Mouse (Mus musculus): Measurements from ENCODE around the gene Phc2. TPM values are rescaled to one million over a fixed set of nuclear protein-coding genes. Genes with fewer than 3 reads are reported as not detected.
A peak's percentile ranks its signal among the peaks of the same experiment; 100 is the strongest.

Gene Phc2
- polyA plus RNA-seq, 1 experiment from 2014 or later: 18.9 TPM

DNA sequence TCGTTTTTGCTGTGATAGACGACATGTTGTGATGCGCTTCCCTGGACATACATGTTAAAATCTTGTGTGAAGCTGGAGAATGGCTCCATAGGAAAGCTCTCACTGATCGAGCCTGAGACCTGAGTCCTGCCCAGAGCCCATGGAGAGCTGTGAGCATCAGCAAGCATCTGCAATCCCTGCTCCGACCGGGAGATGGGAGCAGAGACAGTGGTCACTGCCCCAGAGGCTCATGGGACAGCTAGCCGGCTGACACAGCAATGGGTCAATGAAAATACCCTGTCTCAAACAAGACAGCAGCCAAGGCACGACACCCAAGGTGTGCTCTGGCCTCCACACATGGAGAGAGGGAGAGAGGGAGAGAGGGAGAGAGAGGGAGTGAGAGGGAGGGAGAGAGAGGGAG is 26.6 kb downstream of the Phc2 start:
- WGBS: 53% methylated on average over 8 of the region's 8 CpGs
- Histone ChIP-seq H3K4me3 (ENCODE audit: low read length) (no peak overlapping the region), H3K36me3 (ENCODE audit: control insufficient read depth, insufficient read depth, low read length) (no peaks in the 10 kb centered on the region), H3K4me1 (replicated peaks; ENCODE audit: control insufficient read depth, insufficient read depth, low read length) (peaks cover 16% of the 10 kb centered on the region; the same call in 1 of the 2 replicates), H3K9ac (ENCODE audit: low read length) (no peak overlapping the region), H3K4me2 (ENCODE audit: low read depth, low read length) (no peak overlapping the region), H3K9me3 (ENCODE audit: control insufficient read depth, low read length) (no peaks in the 10 kb centered on the region), H3K27ac (ENCODE audit: low read length) (no peak overlapping the region), H3K27me3 (ENCODE audit: control insufficient read depth, insufficient read depth, low read depth, low read length) (no peaks in the 10 kb centered on the region)
- ATAC-seq (ENCODE audit: low read depth): no peak

DNA sequence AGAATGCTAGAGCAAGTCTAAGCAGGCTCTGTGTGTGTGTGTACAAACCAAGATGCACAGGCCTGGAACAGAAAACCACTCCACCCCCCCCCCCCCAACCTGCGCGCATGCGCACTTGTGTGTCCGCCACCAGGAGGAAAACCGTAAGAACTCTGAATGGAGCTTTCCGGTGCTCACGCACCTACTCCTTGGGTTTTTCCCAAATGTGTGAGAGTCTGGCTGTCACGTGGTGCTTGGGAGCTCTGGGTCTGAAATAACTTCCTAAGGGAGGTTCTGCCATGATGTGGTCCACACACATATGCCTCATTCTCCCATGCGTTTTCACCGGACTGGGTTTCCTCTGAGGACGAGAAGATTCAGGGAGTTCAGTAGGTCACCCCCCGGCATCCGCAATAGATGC is 27.8 kb downstream of the Phc2 start:
- ATAC-seq (ENCODE audit: low read depth): no peak
- 90% methylated on average over 13 of the region's 13 CpGs for WGBS
- Histone ChIP-seq H3K4me2 (ENCODE audit: low read depth, low read length) (no peak overlapping the region), H3K4me3 (ENCODE audit: low read length) (no peak overlapping the region), H3K9ac (ENCODE audit: low read length) (no peak overlapping the region), H3K9me3 (ENCODE audit: control insufficient read depth, low read length) (no peaks in the 10 kb centered on the region), H3K36me3 (ENCODE audit: control insufficient read depth, insufficient read depth, low read length) (no peaks in the 10 kb centered on the region), H3K4me1 (replicated peaks; ENCODE audit: control insufficient read depth, insufficient read depth, low read length) (peaks cover 16% of the 10 kb centered on the region; the same call in 1 of the 2 replicates), H3K27me3 (ENCODE audit: control insufficient read depth, insufficient read depth, low read depth, low read length) (no peaks in the 10 kb centered on the region), H3K27ac (ENCODE audit: low read length) (no peak overlapping the region)

DNA sequence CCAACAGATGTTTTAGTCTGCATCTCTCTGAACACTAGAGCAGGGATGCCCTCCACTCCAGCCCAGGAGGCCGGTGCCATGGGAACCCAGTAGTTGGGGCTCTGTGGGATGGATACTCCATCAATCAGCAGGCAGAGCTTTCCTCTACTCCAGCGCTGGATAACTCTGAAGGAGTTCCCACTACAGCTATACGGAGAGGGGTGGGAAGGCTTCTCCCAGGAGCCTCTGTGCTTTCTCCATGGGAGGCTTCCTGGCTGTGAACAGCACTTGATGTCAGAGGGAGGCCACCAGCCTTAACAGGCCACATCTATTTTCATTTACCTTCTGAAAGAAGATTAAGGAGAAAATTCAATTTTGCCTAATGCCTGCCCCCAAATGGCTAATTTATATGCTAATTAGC is 29.2 kb downstream of the Phc2 start:
- no peak overlapping the region for H3K4me2 ChIP-seq (ENCODE audit: low read depth, low read length)
- H3K27ac ChIP-seq (ENCODE audit: low read length): no peak overlapping the region
- peaks cover 15% of the 10 kb centered on the region; the same call in 1 of the 2 replicates for H3K4me1 ChIP-seq (replicated peaks; ENCODE audit: control insufficient read depth, insufficient read depth, low read length)
- WGBS: 42% methylated on average over 3 of the region's 3 CpGs
- no peaks in the 10 kb centered on the region for H3K9me3 ChIP-seq (ENCODE audit: control insufficient read depth, low read length)
- H3K27me3 ChIP-seq (ENCODE audit: control insufficient read depth, insufficient read depth, low read depth, low read length): no peaks in the 10 kb centered on the region
- H3K4me3 ChIP-seq (ENCODE audit: low read length): no peak overlapping the region
- H3K36me3 ChIP-seq (ENCODE audit: control insufficient read depth, insufficient read depth, low read length): no peaks in the 10 kb centered on the region
- H3K9ac ChIP-seq (ENCODE audit: low read length): no peak overlapping the region
- ATAC-seq (ENCODE audit: low read depth): no peak

DNA sequence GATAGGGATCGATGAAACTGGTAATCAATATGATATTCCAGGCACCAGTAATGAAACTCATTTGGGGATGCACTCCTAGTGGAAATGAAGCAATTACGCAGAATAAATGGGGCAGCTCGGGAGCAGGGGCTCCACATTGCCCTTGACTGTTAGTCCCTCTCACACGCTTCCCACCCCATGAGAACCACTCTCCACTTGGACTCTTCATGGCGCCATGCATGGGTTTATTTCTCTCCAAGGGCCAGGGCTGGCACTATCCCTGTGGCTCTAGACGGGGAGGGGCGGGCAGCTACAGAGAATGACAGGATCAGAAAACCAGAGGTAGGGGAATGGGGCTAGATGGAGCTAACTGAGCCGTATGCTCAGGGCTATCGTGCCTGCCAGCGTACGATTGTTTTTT is 29.6 kb downstream of the Phc2 start:
- no peak overlapping the region for H3K4me3 ChIP-seq (ENCODE audit: low read length)
- no peaks in the 10 kb centered on the region for H3K9me3 ChIP-seq (ENCODE audit: control insufficient read depth, low read length)
- no peaks in the 10 kb centered on the region for H3K36me3 ChIP-seq (ENCODE audit: control insufficient read depth, insufficient read depth, low read length)
- peaks cover 16% of the 10 kb centered on the region; the same call in 1 of the 2 replicates for H3K4me1 ChIP-seq (replicated peaks; ENCODE audit: control insufficient read depth, insufficient read depth, low read length)
- WGBS: 85% methylated on average over 11 of the region's 11 CpGs
- no peak overlapping the region for H3K9ac ChIP-seq (ENCODE audit: low read length)
- no peak overlapping the region for H3K27ac ChIP-seq (ENCODE audit: low read length)
- H3K4me2 ChIP-seq (ENCODE audit: low read depth, low read length): no peak overlapping the region
- no peak for ATAC-seq (ENCODE audit: low read depth)
- no peaks in the 10 kb centered on the region for H3K27me3 ChIP-seq (ENCODE audit: control insufficient read depth, insufficient read depth, low read depth, low read length)

DNA sequence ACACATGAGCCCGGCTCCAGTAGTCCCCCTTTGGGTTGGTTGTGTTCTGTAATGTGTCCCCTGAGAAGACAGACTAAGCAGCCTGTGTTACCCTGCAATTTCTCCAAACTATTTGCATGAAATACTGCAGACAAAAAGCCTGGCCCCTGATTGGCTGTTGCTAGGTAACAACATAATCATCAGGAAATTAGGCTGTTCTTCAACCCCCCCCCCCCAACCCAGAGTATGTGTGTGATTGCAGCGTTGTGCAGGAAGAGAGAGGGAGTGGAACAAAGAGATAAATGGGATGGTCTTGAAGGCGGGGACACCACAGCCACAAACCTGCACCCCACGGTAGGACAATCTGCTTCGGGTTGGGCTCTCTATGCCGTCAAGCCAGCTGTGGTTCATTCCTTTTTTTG is 34.0 kb downstream of the Phc2 start:
- Histone ChIP-seq H3K9ac (ENCODE audit: low read length) (no peak overlapping the region), H3K4me1 (replicated peaks; ENCODE audit: control insufficient read depth, insufficient read depth, low read length) (peaks cover 50% of the 10 kb centered on the region), H3K9me3 (ENCODE audit: control insufficient read depth, low read length) (no peaks in the 10 kb centered on the region), H3K4me2 (ENCODE audit: low read depth, low read length) (no peak overlapping the region), H3K36me3 (ENCODE audit: control insufficient read depth, insufficient read depth, low read length) (no peaks in the 10 kb centered on the region), H3K4me3 (ENCODE audit: low read length) (no peak overlapping the region), H3K27ac (ENCODE audit: low read length) (no peak overlapping the region), H3K27me3 (ENCODE audit: control insufficient read depth, insufficient read depth, low read depth, low read length) (no peaks in the 10 kb centered on the region)
- no peak for ATAC-seq (ENCODE audit: low read depth)
- WGBS: 45% methylated on average over 6 of the region's 6 CpGs

DNA sequence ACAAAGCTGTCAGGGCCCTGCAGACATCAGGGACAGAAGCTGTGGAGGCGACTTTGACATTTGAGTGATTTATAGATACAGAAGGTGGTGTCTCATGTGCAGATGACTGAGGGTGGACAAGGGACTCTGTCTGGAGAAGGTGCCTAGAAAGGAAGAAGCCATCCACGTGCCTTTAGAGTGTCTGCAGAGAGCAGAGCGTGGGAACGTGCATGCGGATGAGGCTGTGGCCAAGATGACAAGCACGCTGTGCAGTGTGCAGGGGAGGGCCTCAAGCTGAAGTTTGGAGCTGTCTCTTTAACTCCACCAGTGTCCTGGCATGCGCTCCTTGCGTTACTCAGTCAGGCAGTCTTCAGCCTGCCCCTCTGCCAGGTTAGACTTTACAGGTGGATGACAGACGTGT is 34.5 kb downstream of the Phc2 start:
- ATAC-seq (ENCODE audit: low read depth): peak; percentile 43; the same call in 1 of the 2 replicates
- H3K4me3 ChIP-seq (ENCODE audit: low read length): no peak overlapping the region
- 57% methylated on average over 9 of the region's 9 CpGs for WGBS
- no peaks in the 10 kb centered on the region for H3K27me3 ChIP-seq (ENCODE audit: control insufficient read depth, insufficient read depth, low read depth, low read length)
- H3K36me3 ChIP-seq (ENCODE audit: control insufficient read depth, insufficient read depth, low read length): no peaks in the 10 kb centered on the region
- no peak overlapping the region for H3K9ac ChIP-seq (ENCODE audit: low read length)
- no peak overlapping the region for H3K27ac ChIP-seq (ENCODE audit: low read length)
- peaks cover 54% of the 10 kb centered on the region for H3K4me1 ChIP-seq (replicated peaks; ENCODE audit: control insufficient read depth, insufficient read depth, low read length)
- no peak overlapping the region for H3K4me2 ChIP-seq (ENCODE audit: low read depth, low read length)
- H3K9me3 ChIP-seq (ENCODE audit: control insufficient read depth, low read length): no peaks in the 10 kb centered on the region

DNA sequence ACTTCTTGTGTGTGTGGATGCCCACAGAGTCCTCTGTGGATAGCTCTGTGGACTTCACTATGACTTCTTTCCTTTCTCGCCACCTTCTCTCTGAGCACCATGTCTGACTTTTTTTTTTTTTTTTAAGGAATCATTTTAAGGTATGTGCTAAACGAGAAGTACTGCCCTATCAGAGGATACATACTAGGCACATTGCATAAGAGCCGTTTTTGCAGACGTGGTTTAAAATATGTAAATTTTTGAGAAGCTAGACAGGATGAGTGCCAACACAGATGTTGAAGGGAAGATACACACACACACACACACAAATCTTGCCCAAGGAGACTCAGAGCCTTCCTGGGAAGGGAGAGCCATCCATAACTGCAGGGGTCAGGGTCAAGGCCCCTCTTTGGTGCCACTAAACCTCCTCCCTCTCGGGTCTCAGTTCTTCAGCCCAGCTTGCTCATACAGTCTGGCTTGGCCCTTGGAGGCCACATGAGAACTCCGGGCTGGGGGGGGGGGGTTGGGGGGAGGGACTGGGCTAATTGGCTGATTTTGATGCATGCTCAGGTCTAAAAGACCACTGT is 35.3 kb downstream of the Phc2 start:
- H3K27ac ChIP-seq (ENCODE audit: low read length): no peak overlapping the region
- no peak overlapping the region for H3K9ac ChIP-seq (ENCODE audit: low read length)
- 38% methylated on average over 6 of the region's 6 CpGs for WGBS
- ATAC-seq (ENCODE audit: low read depth): no peak
- no peaks in the 10 kb centered on the region for H3K27me3 ChIP-seq (ENCODE audit: control insufficient read depth, insufficient read depth, low read depth, low read length)
- no peak overlapping the region for H3K4me3 ChIP-seq (ENCODE audit: low read length)
- H3K4me1 ChIP-seq (replicated peaks; ENCODE audit: control insufficient read depth, insufficient read depth, low read length): peaks cover 62% of the 10 kb centered on the region
- H3K9me3 ChIP-seq (ENCODE audit: control insufficient read depth, low read length): no peaks in the 10 kb centered on the region
- H3K36me3 ChIP-seq (ENCODE audit: control insufficient read depth, insufficient read depth, low read length): no peaks in the 10 kb centered on the region
- no peak overlapping the region for H3K4me2 ChIP-seq (ENCODE audit: low read depth, low read length)

DNA sequence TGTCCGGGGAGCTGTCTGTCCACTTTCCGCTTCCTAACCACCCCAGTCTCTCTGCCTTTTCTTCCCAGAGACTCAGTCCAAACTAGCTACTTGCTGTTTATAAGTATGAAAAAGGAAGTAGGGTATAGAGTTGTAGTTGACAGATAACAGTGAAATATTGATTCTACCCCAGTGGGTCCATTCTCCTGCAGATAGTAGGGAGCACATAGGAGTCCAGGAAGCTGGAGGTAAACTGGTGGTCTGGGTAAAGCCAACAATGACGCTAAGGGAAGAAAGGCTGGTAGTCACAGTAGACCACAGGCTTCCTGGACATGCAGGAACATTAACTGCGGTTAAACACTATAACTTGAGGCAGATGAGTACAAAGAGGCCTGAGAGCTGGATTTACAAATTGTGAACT is 36.7 kb downstream of the Phc2 start:
- 67% methylated on average over 4 of the region's 4 CpGs for WGBS
- Histone ChIP-seq H3K27ac (ENCODE audit: low read length) (no peak overlapping the region), H3K9ac (ENCODE audit: low read length) (no peak overlapping the region), H3K9me3 (ENCODE audit: control insufficient read depth, low read length) (no peaks in the 10 kb centered on the region), H3K36me3 (ENCODE audit: control insufficient read depth, insufficient read depth, low read length) (no peaks in the 10 kb centered on the region), H3K4me2 (ENCODE audit: low read depth, low read length) (no peak overlapping the region), H3K27me3 (ENCODE audit: control insufficient read depth, insufficient read depth, low read depth, low read length) (no peaks in the 10 kb centered on the region), H3K4me3 (ENCODE audit: low read length) (no peak overlapping the region), H3K4me1 (replicated peaks; ENCODE audit: control insufficient read depth, insufficient read depth, low read length) (peaks cover 75% of the 10 kb centered on the region)
- no peak for ATAC-seq (ENCODE audit: low read depth)

DNA sequence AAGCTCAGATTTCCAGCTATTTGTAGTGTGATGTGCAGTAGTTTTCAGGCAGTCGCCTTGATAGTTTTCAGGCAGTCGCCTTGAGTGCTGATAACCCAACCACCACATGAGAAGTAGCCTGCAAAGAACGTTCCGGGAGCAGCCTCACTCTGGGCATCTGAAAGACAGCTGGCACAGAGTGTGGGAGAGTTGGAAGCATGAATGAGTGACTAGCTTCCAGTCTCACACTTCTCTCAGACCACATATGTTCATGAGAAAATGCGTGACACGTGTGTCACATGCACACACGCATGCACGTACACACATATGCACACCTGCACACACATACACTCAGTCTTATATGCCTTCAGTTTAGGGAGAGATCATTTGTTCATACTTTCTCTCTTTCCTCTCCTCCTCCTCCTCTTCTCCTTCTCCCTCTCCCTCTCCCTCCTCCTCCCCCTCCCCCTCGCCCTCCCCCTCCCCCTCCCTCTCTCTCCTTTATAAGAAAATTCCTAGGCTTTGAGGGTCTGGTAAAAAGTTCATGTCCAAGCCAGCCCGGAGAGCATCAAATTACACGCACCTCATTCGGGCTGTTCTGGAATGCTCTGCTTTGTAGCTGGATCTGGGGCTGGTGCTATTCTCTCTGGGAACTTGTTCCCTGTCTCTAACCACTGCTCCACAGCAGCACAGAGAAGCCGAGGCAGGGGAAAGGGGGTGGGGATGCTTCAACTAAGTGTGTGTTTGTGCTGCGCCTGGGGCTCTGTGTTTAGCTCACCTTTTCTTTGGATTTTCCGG is 37.8 kb downstream of the Phc2 start:
- Histone ChIP-seq H3K36me3 (ENCODE audit: control insufficient read depth, insufficient read depth, low read length) (no peaks in the 10 kb centered on the region), H3K4me2 (ENCODE audit: low read depth, low read length) (no peak overlapping the region), H3K27ac (ENCODE audit: low read length) (no peak overlapping the region), H3K27me3 (ENCODE audit: control insufficient read depth, insufficient read depth, low read depth, low read length) (no peaks in the 10 kb centered on the region), H3K4me3 (ENCODE audit: low read length) (no peak overlapping the region), H3K9ac (ENCODE audit: low read length) (no peak overlapping the region), H3K9me3 (ENCODE audit: control insufficient read depth, low read length) (no peaks in the 10 kb centered on the region), H3K4me1 (replicated peaks; ENCODE audit: control insufficient read depth, insufficient read depth, low read length) (peaks cover 85% of the 10 kb centered on the region)
- no peak for ATAC-seq (ENCODE audit: low read depth)
- WGBS: 31% methylated on average over 14 of the region's 15 CpGs
